Mouse (Mus musculus) layer of hippocampus, postnatal 10 days (tissue): Measurements from ENCODE around the gene Timm50. TPM values are rescaled to one million over a fixed set of nuclear protein-coding genes. Genes with fewer than 3 reads are reported as not detected.

Experiments used
- DNase-seq, 2 experiments: peaks; one replicate each; pipeline ENCODE4 v3.0.0; 2021; ENCODE audit warnings: low spot score in 2 of 2
- long read RNA-seq: library from polyadenylated mRNA; stranded (forward); transcript quantifications from one replicate; pipeline ENCODE4 v2.0.0, GENCODE M21; 2023
- total RNA-seq, 2 experiments: library from RNA; stranded (reverse); gene quantifications; 2 replicates each; pipeline ENCODE4 v1.2.3; 2021

Timm50 gene
- total RNA-seq, result 10 to 100 TPM; 49.2 to 49.6 TPM
- long read RNA-seq, transcript Timm50-201 (11 exons, 1,515 nt), result major isoform, 102 of 128 reads
- long read RNA-seq, partial matches to known transcripts, result 1 of 128 reads
- long read RNA-seq, other reads (novel, unspliced or antisense), result 25 of 128 reads

DNA sequence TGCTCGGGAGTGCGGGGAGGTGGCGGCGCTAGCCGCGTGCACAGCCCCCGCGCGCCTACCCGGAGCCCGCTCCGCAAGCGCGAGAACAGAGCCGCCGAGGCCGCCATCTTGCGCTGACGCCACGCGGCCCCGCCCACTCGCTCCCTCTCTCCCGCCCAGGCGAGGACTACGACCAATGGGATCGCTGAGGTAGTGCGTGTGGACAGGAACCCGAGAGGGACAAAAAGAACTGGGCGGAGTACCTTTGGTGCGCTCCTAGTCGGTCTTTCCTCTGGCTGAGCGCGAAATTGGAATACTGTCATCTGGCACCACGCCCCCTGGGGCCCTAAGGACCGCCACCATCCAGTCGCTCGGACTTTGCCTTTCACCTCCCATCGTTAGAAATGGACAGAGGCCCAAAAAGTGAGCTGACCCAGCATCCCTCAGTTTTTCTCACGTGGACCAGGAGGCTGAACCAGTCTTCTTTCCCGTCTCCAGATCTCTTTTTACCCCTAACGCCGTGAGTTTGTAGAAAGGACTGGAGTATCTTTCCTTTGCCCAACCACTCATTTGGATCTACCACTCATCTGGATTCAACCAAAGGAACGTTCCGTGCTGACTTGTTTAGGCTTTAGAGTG, at the start of gene Timm50:
Gene Timm50, minus strand, starts transcription at position 147 of the 618 bp plus-strand sequence.
- DNase-seq, result peak; percentile 98 to 99

- no peak for DNase-seq
Observed at GRCm38 (mm10) chr7:28360291-28360690, 48.4 kb upstream of the Timm50 start.

DNA sequence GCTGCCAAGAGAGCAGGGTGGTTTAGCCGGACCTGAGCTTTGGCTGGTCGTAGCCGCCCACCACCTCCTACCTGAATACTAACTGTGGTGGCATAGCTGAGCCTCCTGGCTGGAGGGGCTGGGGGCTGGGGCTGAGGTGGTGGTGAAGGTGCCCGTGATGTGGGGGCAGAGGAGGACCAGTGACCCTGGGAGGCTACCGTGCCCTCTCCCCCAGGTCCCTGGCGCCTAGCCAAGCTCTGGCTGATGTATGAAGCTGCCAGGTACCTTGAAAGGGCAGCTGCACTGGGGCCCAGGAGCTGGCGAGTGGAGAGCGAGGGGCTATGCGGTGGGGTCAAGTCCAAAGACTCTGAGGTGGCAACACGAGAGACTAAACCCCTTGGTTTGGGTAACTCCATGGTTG, 48.0 kb upstream of the Timm50 start:
- peak in 1 of 2 experiments; percentile 12 for DNase-seq

DNA sequence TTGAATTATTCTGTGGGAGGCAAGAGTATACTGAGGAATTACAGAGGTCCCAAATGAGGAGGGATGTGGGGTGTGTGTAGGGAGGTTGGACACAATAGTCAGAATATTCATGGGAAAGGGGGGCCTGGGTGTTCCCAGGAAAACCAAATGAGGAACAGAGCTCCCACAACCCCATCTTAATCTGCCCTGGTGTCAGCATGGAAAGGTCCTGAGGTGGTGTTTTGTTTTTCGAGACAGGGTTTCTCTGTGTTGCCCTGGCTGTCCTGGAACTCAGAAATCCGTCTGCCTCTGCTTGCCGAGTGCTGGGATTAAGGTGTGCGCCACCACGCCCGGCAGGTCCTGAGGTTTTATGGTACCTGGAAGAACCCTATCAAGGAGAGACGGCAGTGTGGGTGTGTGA, 46.6 kb upstream of the Timm50 start:
- DNase-seq, result no peak

DNA sequence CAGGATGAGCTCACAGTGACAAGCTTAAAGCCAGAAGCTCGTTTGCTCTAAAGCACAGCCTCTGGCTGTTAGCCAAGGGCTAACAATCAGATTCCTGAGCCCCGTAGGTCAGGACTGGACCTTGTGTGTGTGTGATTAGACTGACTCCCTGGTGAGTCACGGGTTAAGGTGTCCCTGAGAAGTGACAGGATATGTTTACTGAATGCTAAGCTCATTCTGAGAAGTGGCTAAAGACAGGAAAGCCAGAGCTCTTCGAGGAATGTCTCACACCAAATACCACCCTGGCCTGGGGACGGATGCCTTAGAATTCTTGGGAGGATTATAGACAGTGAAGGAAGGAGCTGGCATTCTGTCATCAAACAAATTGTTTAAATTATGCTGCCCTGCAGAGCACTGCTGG, 46.1 kb upstream of the Timm50 start:
- DNase-seq, result no peak

- DNase-seq, result no peak
Observed at GRCm38 (mm10) chr7:28356981-28357380, 45.1 kb upstream of the Timm50 start.

GRCm38 (mm10) chr7:28355221-28355620, 43.3 kb upstream of the Timm50 start:
- DNase-seq, result no peak

GRCm38 (mm10) chr7:28354596-28354995, 42.7 kb upstream of the Timm50 start:
- DNase-seq, result no peak

- no peak for DNase-seq
Observed at GRCm38 (mm10) chr7:28354113-28354581, 42.3 kb upstream of the Timm50 start.

GRCm38 (mm10) chr7:28353267-28353666, 41.4 kb upstream of the Timm50 start:
- DNase-seq, result no peak

DNA sequence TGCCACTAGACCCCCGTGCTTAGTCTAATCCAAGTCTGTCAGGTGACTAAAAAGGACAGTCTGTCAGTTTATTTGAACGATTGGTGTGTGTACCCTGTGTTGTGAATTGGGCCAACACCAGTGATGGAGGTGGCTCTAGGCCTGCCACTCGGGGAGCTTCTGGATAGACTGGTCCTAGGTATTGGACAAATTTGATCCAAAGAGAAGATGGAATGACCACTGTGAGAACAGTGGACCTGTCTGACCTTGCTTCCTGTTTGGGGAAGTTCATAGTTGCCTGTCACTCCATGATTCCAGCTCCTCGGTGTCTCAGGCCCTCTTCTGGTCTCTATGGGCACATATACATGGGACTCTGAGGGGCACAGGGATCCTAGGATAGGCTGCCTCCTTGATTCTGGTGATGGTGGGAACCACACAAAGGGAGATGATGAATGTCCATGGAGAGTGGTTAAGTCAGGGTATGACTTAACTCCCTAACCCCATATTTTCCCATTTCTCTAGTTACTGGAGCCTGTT, 39.9 kb upstream of the Timm50 start:
- no peak for DNase-seq

DNA sequence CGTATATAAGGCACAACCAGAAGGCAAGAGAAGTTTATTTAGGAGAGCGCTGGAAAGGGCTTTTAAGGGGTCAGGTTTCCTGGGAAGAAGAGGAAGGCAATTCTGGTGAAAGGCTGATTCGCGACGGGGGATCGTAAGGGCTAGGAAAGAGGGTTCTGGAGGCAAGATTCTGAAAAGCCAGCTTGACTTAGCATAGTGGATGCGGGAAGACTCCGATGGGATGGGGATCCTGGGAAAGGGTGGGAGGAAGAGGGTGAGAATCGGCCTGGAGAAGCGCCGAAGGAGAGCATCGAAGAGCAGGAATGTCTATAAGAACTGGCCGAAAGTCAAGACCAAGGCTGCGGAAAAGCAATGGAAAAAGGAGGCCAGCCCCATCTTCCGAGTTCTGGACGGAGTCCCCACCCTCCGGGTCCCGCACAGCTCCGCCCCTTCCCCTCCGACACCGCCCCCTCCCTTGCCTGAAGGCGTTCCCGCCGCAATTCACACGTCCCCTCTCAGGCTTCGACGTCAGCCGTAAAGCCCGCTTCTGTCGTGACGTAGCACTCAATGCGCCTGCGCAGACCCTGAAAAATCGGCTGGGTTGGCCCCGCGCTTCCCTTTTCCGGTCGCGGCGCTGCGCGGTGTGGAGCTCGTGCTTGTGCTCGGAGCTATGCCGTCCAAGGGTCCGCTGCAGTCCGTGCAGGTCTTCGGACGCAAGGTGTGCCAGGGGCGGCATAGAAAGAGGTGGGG, 38.4 kb upstream of the Timm50 start, which contains the start of gene Rps16:
Gene Rps16, plus strand, starts transcription at position 498 of the 729 bp plus-strand sequence.
- peak; percentile 99 for DNase-seq

- DNase-seq, result no peak
Observed at GRCm38 (mm10) chr7:28348601-28349000, 36.7 kb upstream of the Timm50 start.

DNA sequence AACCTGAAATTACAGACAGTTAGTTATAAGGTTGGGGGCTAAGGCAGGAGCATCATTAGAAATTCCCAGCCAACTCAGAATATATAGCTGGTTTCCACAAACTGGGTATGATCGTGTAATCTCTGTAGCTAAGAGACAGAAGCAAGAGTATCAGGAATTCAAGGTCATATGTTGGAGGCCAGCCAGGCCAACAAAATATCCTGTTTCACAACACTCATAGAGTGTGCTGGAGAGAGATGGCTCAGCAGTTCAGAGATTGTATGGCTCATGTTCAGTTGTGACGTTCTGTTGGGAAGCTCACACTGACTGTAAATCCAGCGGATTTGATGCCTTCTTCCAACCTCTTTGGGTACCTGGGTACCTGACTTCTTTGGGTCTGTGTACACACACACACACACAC, 35.9 kb upstream of the Timm50 start:
- DNase-seq, result no peak

- peak; percentile 56 to 65 for DNase-seq
Observed at GRCm38 (mm10) chr7:28344637-28345036, 32.8 kb upstream of the Timm50 start.

GRCm38 (mm10) chr7:28341381-28341780, 29.5 kb upstream of the Timm50 start:
- DNase-seq, result no peak

- DNase-seq, result peak; percentile 38 to 51
Observed at GRCm38 (mm10) chr7:28339213-28339917, 27.5 kb upstream of the Timm50 start.

DNA sequence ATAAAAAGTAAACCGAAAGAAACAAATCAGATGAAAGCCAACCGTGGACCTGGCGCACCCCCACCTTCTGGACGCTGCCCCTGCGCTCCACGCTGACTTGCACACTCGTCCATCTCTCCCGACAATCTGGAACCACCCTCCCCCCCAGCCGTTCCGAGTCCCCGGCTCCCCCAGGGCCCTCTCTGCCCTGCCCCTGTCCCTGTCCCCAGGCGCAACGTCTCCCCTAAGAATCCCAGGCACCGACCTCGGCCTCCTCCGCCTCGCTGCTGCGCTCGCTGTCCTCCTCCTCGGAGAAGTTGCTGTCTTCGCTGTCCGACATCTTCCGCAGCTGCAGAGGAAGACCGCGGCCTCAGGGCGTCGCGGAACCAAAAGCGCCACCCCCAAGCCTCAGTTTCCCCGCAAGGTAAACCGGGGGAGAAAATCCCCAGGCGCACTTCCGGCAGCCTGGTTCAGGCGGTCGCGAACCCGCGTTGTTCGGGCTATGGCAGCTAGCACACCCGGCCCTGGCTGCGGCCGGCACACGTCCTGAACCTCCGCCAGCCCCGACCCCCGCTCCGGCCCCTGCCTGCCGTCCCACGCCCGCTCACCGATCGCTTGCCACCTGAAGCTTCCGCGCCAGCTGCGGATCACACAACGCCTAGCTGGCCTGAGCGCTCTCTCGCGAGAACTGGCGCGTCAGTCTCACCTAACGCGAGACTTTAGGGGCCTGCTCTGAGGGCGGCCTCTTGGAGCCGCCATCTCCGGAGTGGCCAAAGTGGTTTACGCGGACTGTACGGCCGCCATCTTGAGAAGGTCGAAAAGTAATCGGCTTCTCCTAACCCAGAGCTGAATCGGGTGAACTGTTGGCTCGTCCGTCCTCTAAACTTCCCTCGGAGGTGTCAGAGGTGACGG, 26.5 kb upstream of the Timm50 start, which contains the start of gene Supt5:
Gene Supt5, minus strand, starts transcription at position 639 of the 891 bp plus-strand sequence.
- peak; percentile 93 to 95 for DNase-seq

GRCm38 (mm10) chr7:28335471-28335870, 23.6 kb upstream of the Timm50 start:
- no peak for DNase-seq

- DNase-seq, result no peak
Observed at GRCm38 (mm10) chr7:28334534-28334933, 22.7 kb upstream of the Timm50 start.
